Mouse (Mus musculus) hindbrain, embryonic 12.5 days (tissue): ENCODE measurements around the gene Gmip. TPM values are rescaled to one million over a fixed set of nuclear protein-coding genes. Genes with fewer than 3 reads are reported as not detected.

ENCODE experiments used
- ATAC-seq: fragments of 200-750 bp; cut with Nextera tagmentation; 2 replicates; pipeline ENCODE4 v1.8.0; 2017; ENCODE audit warnings: moderate TSS enrichment; ENCODE audit not compliant: low FRiP score
- H3K27ac ChIP-seq: fragments of 300-500 bp; sonication (generic); 2 replicates; pipeline ENCODE4 v1.5.1; 2016; ENCODE audit warnings: mild to moderate bottlenecking
- H3K27me3 ChIP-seq: fragments of 300-500 bp; sonication (generic); 2 replicates; pipeline ENCODE4 v1.6.1; 2016; ENCODE audit warnings: mild to moderate bottlenecking
- H3K36me3 ChIP-seq: fragments of 300-500 bp; sonication (generic); 2 replicates; pipeline ENCODE4 v1.6.1; 2016; ENCODE audit warnings: mild to moderate bottlenecking
- H3K4me1 ChIP-seq: fragments of 300-500 bp; sonication (generic); 2 replicates; pipeline ENCODE4 v1.6.1; 2016
- H3K4me2 ChIP-seq: fragments of 300-500 bp; sonication (generic); replicated peaks from 2 replicates; pipeline ENCODE4 v1.6.1; 2016; ENCODE audit warnings: mild to moderate bottlenecking
- H3K4me3 ChIP-seq: fragments of 300-500 bp; sonication (generic); 2 replicates; pipeline ENCODE4 v1.5.1; 2016; ENCODE audit warnings: mild to moderate bottlenecking
- H3K9ac ChIP-seq: fragments of 300-500 bp; sonication (generic); 2 replicates; pipeline ENCODE4 v1.6.1; 2016; ENCODE audit warnings: mild to moderate bottlenecking, moderate library complexity
- H3K9me3 ChIP-seq: fragments of 300-500 bp; sonication (generic); replicated peaks from 2 replicates; pipeline ENCODE4 v1.6.1; 2016; ENCODE audit warnings: mild to moderate bottlenecking
- WGBS: fragments of 180-500 bp; shearing (Covaris S2); methylation state at CpG from one replicate; pipeline ENCODE4 v1.1.7; 2016; 5-methylcytosine and 5-hydroxymethylcytosine counted together
- polyA plus RNA-seq: library from polyadenylated mRNA; unstranded; fragments of >200 nt; fragmentation: Nextera tagmentation; extraction: Ambion mirVana; gene quantifications from 2 replicates; pipeline ENCODE4 v1.2.1, GENCODE M21; 2016

Gene Gmip
- polyA plus RNA-seq, 1 experiment from 2014 or later = 23.3 TPM

GRCm38 (mm10) chr8:69805491-69805890, 3.0 kb upstream of the Gmip start:
- H3K4me1 ChIP-seq = peaks cover 13% of the 10 kb centered on the region
- H3K27ac ChIP-seq = no peak overlapping the region
- H3K4me3 ChIP-seq = no peak overlapping the region
- H3K27me3 ChIP-seq = no peaks in the 10 kb centered on the region
- no peaks in the 10 kb centered on the region for H3K9me3 ChIP-seq
- H3K4me2 ChIP-seq = no peak overlapping the region
- H3K36me3 ChIP-seq = peaks cover 73% of the 10 kb centered on the region
- WGBS = 94% methylated on average over 9 of the region's 9 CpGs
- H3K9ac ChIP-seq = no peak overlapping the region
- ATAC-seq = no peak

- Histone ChIP-seq H3K4me3 (no peak overlapping the region), H3K9ac (no peak overlapping the region), H3K9me3 (no peaks in the 10 kb centered on the region), H3K4me1 (peaks cover 13% of the 10 kb centered on the region), H3K27me3 (no peaks in the 10 kb centered on the region), H3K27ac (no peak overlapping the region), H3K36me3 (peaks cover 67% of the 10 kb centered on the region), H3K4me2 (no peak overlapping the region)
- no peak for ATAC-seq
- WGBS = 98% methylated on average over 5 of the region's 5 CpGs
These were observed 1.2 kb upstream of the Gmip start for GRCm38 (mm10) chr8:69807236-69807635.

- H3K36me3 ChIP-seq = peaks cover 57% of the 10 kb centered on the region
- WGBS = 1% methylated on average over 23 of the region's 23 CpGs
These were observed 455 bp downstream of the Gmip start for GRCm38 (mm10) chr8:69808864-69809403.

GRCm38 (mm10) chr8:69809820-69810219, 1.3 kb downstream of the Gmip start:
- Histone ChIP-seq H3K27ac (no peak overlapping the region), H3K9me3 (no peaks in the 10 kb centered on the region; the same call in 1 of the 2 replicates), H3K9ac (peak overlapping the region; percentile 35; the same call in 1 of the 2 replicates), H3K4me2 (peak overlapping the region; percentile 67), H3K27me3 (no peaks in the 10 kb centered on the region), H3K4me1 (peaks cover 13% of the 10 kb centered on the region), H3K36me3 (peaks cover 58% of the 10 kb centered on the region), H3K4me3 (peak overlapping the region; percentile 44; the same call in 1 of the 2 replicates)
- WGBS = 68% methylated on average over 3 of the region's 3 CpGs
- ATAC-seq = no peak

More at GRCm38 (mm10) chr8:69808864-69809403, 455 bp downstream of the Gmip start:
- Histone ChIP-seq H3K9ac (peak overlapping the region; percentile 62), H3K27ac (peak overlapping the region; percentile 45), H3K4me2 (peak overlapping the region; percentile 67), H3K9me3 (no peaks in the 10 kb centered on the region), H3K4me3 (peak overlapping the region; percentile 44), H3K27me3 (no peaks in the 10 kb centered on the region), H3K4me1 (peaks cover 13% of the 10 kb centered on the region)
- ATAC-seq = peak; percentile 74

- no peak for ATAC-seq
- no peaks in the 10 kb centered on the region for H3K4me1 ChIP-seq
- no peak overlapping the region for H3K4me2 ChIP-seq
- H3K9me3 ChIP-seq = no peaks in the 10 kb centered on the region; the same call in 1 of the 2 replicates
- H3K4me3 ChIP-seq = no peak overlapping the region
- no peak overlapping the region for H3K9ac ChIP-seq
- no peaks in the 10 kb centered on the region for H3K27me3 ChIP-seq
- WGBS = 100% methylated on average over 2 of the region's 2 CpGs
- H3K36me3 ChIP-seq = peaks cover 65% of the 10 kb centered on the region
- H3K27ac ChIP-seq = no peak overlapping the region
These were observed 6.4 kb downstream of the Gmip start for GRCm38 (mm10) chr8:69814881-69815280.

- Histone ChIP-seq H3K9ac (no peak overlapping the region), H3K36me3 (peaks cover 65% of the 10 kb centered on the region), H3K4me1 (no peaks in the 10 kb centered on the region), H3K27ac (no peak overlapping the region), H3K27me3 (no peaks in the 10 kb centered on the region), H3K9me3 (no peaks in the 10 kb centered on the region; the same call in 1 of the 2 replicates), H3K4me3 (no peak overlapping the region), H3K4me2 (no peak overlapping the region)
- 97% methylated on average over 4 of the region's 4 CpGs for WGBS
- no peak for ATAC-seq
These were observed 6.9 kb downstream of the Gmip start for GRCm38 (mm10) chr8:69815396-69815795.

- H3K9me3 ChIP-seq = no peaks in the 10 kb centered on the region
- no peaks in the 10 kb centered on the region for H3K27me3 ChIP-seq
- H3K4me1 ChIP-seq = peaks cover 32% of the 10 kb centered on the region
- no peak overlapping the region for H3K4me2 ChIP-seq
- peaks cover 44% of the 10 kb centered on the region for H3K36me3 ChIP-seq
- WGBS = 83% methylated on average over 9 of the region's 9 CpGs
- H3K4me3 ChIP-seq = no peak overlapping the region
- H3K27ac ChIP-seq = no peak overlapping the region
- H3K9ac ChIP-seq = no peak overlapping the region
- ATAC-seq = no peak
These were observed 12.0 kb downstream of the Gmip start for GRCm38 (mm10) chr8:69820466-69820865.

- Histone ChIP-seq H3K4me1 (peaks cover 32% of the 10 kb centered on the region), H3K9ac (peak overlapping the region; percentile 58), H3K27me3 (no peaks in the 10 kb centered on the region), H3K9me3 (no peaks in the 10 kb centered on the region), H3K36me3 (peaks cover 43% of the 10 kb centered on the region), H3K4me3 (peak overlapping the region; percentile 45), H3K4me2 (peak overlapping the region; percentile 79), H3K27ac (peak overlapping the region; percentile 58)
- ATAC-seq = peak; percentile 71
- WGBS = under 1% methylated on average over 11 of the region's 22 CpGs
These were observed 13.5 kb downstream of the Gmip start for GRCm38 (mm10) chr8:69821971-69822385.

- H3K4me2 ChIP-seq = peak within 1 kb of the TSS; percentile 79
- no peaks in the 10 kb centered on the region for H3K9me3 ChIP-seq
- H3K9ac ChIP-seq = peak within 1 kb of the TSS; percentile 58
- ATAC-seq = peak; percentile 80
- H3K27ac ChIP-seq = peak within 1 kb of the TSS; percentile 58
- peaks cover 40% of the 10 kb centered on the region for H3K36me3 ChIP-seq
- WGBS = under 1% methylated on average over 32 of the region's 35 CpGs
- H3K4me3 ChIP-seq = peak within 1 kb of the TSS; percentile 45
- peaks cover 32% of the 10 kb centered on the region for H3K4me1 ChIP-seq
- H3K27me3 ChIP-seq = no peaks in the 10 kb centered on the region
These were observed 14.1 kb downstream of the Gmip start, which contains the start of gene Lpar2 for GRCm38 (mm10) chr8:69822386-69823191. Lpar2 (plus strand) TSS chr8:69822429.

GRCm38 (mm10) chr8:69826371-69826770, 17.9 kb downstream of the Gmip start:
- Histone ChIP-seq H3K27me3 (no peaks in the 10 kb centered on the region), H3K9ac (no peak overlapping the region), H3K36me3 (peaks cover 39% of the 10 kb centered on the region), H3K27ac (no peak overlapping the region), H3K4me1 (peaks cover 32% of the 10 kb centered on the region), H3K4me3 (no peak overlapping the region), H3K9me3 (no peaks in the 10 kb centered on the region), H3K4me2 (no peak overlapping the region)
- WGBS = 94% methylated on average over 12 of the region's 12 CpGs
- ATAC-seq = no peak

- H3K36me3 ChIP-seq = peaks cover 13% of the 10 kb centered on the region; the same call in 1 of the 2 replicates
- peaks cover 21% of the 10 kb centered on the region for H3K4me1 ChIP-seq
- H3K9me3 ChIP-seq = no peaks in the 10 kb centered on the region
- H3K27ac ChIP-seq = peak within 1 kb of the TSS; percentile 91
- peak; percentile 99 for ATAC-seq
- peak within 1 kb of the TSS; percentile 67 for H3K4me3 ChIP-seq
- H3K4me2 ChIP-seq = peak within 1 kb of the TSS; percentile 84
- H3K9ac ChIP-seq = peak within 1 kb of the TSS; percentile 84
- no peaks in the 10 kb centered on the region for H3K27me3 ChIP-seq
- under 1% methylated on average over 38 of the region's 38 CpGs for WGBS
These were observed 23.9 kb downstream of the Gmip start, which contains the start of gene Pbx4 for GRCm38 (mm10) chr8:69832298-69832853. Pbx4 (plus strand) TSS chr8:69832491.

GRCm38 (mm10) chr8:69837057-69837682, 28.7 kb downstream of the Gmip start:
- no peaks in the 10 kb centered on the region for H3K27me3 ChIP-seq
- 79% methylated on average over 8 of the region's 8 CpGs for WGBS
- no peak for ATAC-seq
- H3K9ac ChIP-seq = no peak overlapping the region
- H3K9me3 ChIP-seq = no peaks in the 10 kb centered on the region
- H3K27ac ChIP-seq = no peak overlapping the region
- H3K4me1 ChIP-seq = peaks cover 16% of the 10 kb centered on the region
- peaks cover 13% of the 10 kb centered on the region; the same call in 1 of the 2 replicates for H3K36me3 ChIP-seq
- no peak overlapping the region for H3K4me2 ChIP-seq
- no peak overlapping the region for H3K4me3 ChIP-seq
